Mouse (Mus musculus) adrenal gland, adult (tissue): ENCODE results near the gene Shisa2.
"Not testable (repeated sequence)": the region's sequence is repeated elsewhere in the genome, so short reads cannot be mapped to it uniquely, and the experiment has no call there.

ENCODE experiments used
- DNase-seq, 2 experiments: peaks; one replicate each; pipeline ENCODE4 v3.0.0; 2022 to 2023; ENCODE audit warnings: low spot score in 1 of 2; ENCODE audit not compliant: inconsistent age in 2 of 2

Shisa2 gene

DNA sequence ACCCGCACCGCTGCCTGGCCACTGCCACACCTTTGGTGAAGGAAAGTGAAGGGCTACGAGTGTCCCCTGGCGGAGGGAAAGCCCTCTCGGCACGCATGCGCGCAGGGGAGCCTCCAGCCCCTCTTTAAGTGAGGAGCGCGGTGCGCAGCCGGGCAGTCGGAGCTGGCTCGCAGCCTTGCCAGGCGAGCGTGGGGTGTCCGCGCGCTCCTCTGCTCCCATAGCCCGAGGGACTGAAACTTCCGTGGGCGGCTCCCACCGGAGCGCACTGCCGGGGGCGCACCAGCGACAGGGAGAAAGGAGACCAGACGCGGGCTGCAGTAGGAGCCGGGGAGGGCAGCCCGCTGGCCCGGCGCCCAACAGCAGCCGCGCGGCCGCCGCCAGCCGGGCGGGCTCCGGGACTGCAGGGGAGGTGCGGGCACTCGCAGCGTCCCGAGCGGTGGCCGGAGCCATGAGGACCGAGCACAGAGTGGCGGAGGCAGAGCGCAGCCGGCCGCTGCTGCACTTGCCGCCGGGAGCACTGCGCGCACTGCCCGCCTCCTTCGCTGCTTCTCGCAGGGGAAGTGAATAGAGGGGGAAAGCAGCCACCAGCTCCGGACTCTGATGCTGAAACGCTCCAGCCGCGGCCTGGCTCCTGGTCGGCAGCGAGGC lies at the start of gene Shisa2:
TSS of gene Shisa2 (plus strand) at position 151 of the 648 bp plus-strand sequence.
- peak; percentile 80 to 93 for DNase-seq

- peak in 1 of 2 experiments; percentile 40 for DNase-seq
These were observed 48.7 kb upstream of the Shisa2 start for GRCm38 (mm10) chr14:59576385-59576784.

DNA sequence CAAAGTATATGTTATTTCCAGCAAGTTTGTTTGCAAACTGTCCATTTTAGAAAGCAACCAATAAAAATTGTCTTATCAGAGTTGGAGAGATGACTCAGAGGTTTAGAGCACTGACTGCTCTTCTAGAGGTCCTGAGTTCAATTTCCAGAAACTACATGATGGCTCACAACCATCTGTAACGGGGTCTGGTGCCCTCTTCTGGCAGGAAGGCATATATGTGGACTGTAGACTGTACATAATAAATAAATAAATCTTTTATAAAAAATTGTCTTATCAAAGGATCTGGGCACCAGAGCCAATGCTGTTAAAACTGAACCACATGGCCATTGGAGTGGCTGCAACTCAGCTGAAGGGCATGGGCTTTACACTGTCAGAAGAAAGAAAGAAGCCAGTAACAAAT lies 34.5 kb upstream of the Shisa2 start:
- peak; percentile 28 to 63 for DNase-seq

DNA sequence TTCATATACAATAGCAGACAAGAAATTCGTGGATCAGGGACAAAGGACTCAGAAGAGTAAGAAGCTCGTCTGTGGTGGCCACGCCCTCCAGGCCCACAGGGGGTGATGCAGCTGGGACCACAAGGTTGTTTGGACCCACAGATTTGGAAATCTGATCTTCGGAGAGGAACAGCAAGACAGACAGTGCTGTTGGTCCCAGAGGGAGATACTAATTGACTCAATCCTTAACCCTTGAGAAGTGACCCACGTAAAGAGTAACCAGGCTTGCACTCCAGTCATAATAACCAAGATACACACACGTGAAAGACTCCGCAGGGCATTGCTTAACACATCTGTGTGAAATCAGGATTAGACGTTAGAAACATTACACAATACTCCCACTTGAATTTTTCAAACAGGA lies 33.2 kb upstream of the Shisa2 start:
- no peak for DNase-seq

GRCm38 (mm10) chr14:59592593-59592992 lies 32.5 kb upstream of the Shisa2 start:
- no peak for DNase-seq

DNA sequence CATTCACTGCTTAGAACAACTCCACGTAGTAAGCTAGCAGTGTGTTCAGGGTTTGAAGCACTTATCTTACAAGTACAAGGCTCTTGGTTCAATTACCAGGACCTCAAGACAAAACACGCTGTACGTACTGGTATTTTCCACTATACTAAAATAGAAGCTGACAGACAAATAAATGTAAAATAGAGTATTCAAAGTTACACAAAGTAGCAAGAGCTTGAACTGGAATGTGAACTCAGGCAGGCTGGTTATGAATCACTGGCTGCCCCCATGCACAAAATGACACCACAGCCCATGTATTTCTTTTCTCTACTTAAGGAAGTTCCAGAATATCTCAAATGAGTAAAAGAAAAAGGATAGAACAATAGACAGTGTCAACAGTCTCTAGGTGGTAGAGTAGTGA lies 30.1 kb upstream of the Shisa2 start:
- DNase-seq = no peak

GRCm38 (mm10) chr14:59597398-59598259 lies 27.5 kb upstream of the Shisa2 start, which contains the start of gene Cdadc1:
Gene Cdadc1, minus strand, starts transcription at chr14:59597959.
- DNase-seq = peak; percentile 94 to 100

GRCm38 (mm10) chr14:59598260-59598627 lies 26.9 kb upstream of the Shisa2 start:
- DNase-seq = no peak

GRCm38 (mm10) chr14:59604002-59604645 lies 21.0 kb upstream of the Shisa2 start:
- peak; percentile 27 to 78 for DNase-seq

GRCm38 (mm10) chr14:59605671-59606353 lies 19.3 kb upstream of the Shisa2 start:
- DNase-seq = peak; percentile 47 to 88

DNA sequence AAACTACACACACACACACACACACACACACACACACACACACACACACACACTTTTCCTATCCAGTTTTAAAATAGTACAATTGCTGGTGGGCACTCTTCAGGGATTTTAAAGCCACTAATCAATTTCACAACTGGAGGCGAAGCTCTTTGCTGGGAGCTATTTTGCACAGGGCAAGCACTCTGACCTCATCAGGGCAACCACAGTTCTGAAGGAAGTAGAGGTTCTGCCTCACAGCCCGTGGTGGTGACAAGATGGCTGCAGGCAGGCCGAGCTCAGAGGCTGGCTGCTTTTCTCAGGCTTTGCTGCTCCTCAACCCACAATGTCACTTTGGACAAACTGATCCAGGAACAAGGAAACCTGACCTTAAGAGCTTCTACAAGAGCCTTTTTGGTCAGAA lies 18.1 kb upstream of the Shisa2 start:
- no peak for DNase-seq

GRCm38 (mm10) chr14:59612920-59613625 lies 12.0 kb upstream of the Shisa2 start:
- DNase-seq = peak; percentile 50 to 86

DNA sequence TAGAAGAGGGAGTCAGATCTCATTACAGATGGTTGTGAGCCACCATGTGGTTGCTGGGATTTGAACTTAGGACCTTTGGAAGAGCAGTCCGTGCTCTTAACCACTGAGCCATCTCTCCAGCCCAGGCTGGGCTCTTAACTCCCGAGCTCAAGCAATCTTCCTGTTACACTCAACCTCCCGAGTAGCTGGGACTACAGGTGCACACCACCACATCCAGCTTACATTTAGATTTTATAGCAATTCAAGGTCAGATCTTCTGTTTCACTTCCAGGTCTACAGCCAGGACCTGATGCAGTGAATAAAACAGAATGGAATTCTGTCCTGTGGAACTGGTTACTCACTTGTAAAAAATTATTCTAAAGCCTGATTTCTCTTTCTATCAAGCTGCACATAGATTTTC lies 11.0 kb upstream of the Shisa2 start:
- not testable (repeated sequence) for DNase-seq

DNA sequence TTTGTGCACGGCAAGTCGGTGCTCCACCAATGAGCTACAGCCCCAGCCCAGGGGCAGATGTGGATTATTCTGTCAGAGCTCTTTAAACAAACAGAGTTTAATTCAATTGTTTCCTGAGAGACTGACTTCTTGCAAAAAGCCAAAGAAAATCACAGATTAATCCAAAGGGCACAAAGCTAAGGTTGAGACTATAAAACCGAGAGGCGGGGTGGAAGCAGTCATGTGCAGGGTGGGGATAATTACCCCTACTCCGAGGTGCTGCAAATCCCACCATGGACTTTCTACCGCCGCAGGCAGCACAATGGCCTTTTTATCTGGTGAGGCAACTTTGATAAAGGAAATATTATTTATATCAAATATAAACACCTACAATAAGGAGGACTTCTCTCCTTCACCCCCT lies 8.3 kb upstream of the Shisa2 start:
- no peak for DNase-seq

DNA sequence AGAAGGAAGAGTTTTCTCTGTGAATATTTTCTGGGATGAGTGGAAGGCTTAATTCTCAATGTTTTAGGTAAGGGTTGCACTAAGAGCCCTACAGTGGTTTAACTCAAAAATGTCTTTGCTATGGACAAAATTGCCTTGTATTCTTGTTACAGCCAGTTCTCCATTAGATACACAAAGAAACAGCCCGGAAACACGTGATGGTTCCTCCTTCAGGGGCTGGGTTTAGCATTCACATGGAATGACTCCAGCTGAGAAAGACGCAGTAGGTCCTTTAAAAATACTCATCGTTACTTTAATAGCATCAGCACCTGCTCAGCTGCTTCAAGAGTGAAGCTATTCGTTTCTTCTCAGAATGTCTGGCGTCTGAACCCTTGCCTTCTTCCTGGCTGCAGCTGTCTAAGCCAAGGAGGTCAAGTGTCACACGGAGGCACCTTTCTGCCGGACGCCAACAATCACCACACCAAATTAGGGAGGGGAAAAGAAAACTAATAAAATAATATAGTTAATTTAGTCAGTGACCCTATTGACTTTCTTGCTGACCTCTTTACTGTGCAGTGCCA lies 702 bp upstream of the Shisa2 start:
- no peak for DNase-seq

DNA sequence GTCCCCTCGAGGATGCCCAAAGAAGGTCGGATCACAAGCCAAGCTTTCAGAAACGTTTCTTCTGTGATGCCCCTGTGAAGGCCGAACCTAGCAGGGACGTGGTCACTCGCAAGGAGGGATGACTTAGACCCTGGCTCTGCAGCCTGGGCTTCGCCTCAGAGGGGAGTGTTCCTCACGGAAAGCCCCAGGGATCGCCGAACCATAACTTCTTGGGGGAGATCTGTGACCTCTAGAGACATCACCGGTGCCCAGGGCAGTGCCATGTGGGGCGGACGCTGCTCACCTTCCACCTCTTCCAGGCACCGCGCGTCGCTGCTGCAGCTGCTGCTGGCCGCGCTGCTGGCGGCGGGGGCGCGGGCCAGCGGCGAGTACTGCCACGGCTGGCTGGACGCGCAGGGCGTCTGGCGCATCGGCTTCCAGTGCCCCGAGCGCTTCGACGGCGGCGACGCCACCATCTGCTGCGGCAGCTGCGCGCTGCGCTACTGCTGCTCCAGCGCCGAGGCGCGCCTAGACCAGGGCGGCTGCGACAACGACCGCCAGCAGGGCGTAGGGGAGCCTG lies 777 bp downstream of the Shisa2 start:
- DNase-seq = peak; percentile 34 to 70

- peak in 1 of 2 experiments; percentile 40 for DNase-seq
These were observed 1.6 kb downstream of the Shisa2 start for GRCm38 (mm10) chr14:59626711-59627110.

- DNase-seq = no peak
These were observed 2.1 kb downstream of the Shisa2 start for GRCm38 (mm10) chr14:59627142-59627680.

GRCm38 (mm10) chr14:59627823-59628222 lies 2.7 kb downstream of the Shisa2 start:
- DNase-seq = no peak

- DNase-seq = no peak
These were observed 4.2 kb downstream of the Shisa2 start for GRCm38 (mm10) chr14:59629308-59629707.
